Mouse (Mus musculus) WW6 (cell line): ENCODE measurements around the gene Eif4e.
"Not testable (repeated sequence)": the region's sequence is repeated elsewhere in the genome, so short reads cannot be mapped to it uniquely, and the experiment has no call there.

ENCODE experiments used
- DNase-seq: peaks from one replicate; pipeline ENCODE4 v3.0.0-alpha.2; 2013; ENCODE audit warnings: low read depth, low spot score

The Eif4e gene

DNA sequence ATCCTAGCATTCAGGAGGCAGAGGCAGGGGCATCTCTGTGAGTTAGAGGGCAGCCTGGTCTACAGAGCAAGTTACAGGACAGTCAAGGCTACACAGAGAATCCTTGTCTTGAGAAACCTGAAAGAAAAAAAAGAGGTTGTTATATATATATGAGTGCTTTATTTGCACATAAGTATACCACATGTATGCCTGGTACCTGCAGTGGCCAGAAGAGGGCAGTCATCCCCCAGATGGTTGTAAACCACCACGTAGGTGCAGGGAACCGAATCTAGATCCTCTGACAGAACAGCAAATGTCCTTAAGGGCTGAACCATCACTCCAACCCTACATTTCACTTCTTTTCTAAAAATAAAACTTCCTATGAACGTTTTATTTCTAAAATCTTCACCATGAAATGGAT, 8.1 kb upstream of the Eif4e start:
- DNase-seq, result no peak

DNA sequence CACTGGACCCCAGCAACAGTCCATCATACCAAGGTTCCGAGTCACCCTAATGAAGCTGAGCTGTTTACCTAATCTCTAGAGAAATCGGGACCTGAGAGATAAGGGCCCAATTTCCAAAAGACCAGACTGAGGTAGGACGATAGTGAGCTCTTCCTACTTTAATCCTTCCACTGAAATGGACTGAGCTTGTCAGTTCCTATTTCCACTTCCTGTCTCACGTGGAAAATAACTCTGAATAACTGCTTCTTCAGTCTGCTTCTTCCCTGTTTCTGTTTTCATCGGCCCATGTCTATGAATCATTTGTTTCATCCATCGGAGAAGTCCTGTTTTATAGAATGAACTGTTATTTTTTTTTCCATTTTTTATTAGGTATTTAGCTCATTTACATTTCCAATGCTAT, 6.8 kb upstream of the Eif4e start:
- DNase-seq, result no peak

DNA sequence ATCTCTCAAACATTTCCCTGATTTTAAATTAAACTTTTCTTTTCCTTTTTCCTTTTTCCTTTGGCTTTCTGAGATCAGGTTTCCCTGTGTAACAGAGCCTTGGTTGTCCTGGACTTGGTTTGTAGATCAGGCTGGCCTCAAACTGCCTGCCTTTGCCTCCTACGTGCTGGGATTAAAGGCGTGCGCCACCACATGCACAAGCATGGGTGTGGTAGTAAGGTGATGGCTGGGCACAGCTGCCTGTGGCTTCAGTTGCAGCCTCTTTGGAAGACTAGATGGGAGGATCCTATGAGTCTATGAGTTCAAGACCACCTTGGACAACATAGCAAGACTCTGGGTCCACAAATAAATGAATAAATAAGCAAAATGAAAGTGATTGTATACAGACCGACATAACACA, 2.0 kb upstream of the Eif4e start:
- no peak for DNase-seq

DNA sequence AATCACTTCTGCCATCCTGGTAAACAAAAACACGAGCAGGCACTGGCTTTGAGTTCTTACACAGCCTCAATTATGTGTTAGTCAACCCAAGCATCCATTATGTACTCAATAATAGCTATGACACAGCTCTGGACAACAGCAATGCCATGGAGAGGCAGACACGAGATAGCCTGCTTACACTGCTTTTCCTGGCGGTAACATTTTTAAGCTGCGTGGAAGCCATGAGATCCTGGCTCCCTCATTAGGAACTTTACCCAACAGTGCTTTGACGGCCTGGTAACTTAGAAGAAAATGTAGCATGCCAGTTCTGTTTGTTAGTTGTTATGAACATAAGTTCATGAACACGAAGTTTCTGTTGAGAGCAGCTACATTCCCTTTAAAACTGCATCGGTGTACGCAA, 485 bp upstream of the Eif4e start:
- DNase-seq, result no peak

DNA sequence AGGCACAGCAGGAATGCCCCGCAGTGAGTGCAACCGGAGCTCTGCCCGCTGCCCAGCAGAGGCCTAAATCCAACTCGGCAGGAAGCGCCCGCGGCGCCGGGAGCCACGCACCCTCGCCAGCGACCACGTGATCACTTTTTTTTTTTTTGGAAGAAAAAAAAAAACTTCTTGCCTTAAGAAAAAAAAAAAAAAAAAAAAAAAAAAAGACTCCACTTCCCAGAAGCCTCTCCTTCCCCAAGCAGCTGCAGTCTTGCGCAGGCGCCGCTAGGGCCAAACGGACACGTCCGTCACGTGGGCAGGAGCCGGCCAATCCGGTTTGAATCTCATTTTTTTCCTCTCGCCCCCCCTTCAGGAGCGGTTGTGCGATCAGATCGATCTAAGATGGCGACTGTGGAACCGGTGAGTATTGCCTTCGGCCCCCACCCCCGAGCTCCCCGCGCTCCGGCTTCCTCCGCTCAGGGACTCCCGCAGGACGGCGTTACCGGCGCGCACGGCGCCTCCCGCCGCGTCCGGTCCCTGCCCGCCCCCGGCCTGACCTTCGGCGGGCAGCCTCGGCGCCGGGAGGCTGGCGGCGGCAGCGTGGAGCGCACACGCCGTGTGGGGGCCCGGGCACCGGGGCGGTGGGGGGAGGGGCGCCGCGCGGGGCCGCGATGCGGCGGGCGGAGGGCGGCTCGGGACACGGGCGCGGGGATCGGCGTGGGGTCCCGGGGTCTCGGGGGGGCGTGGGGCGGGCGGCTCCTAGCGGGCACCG, 1.1 kb downstream of the Eif4e start:
- DNase-seq, result peak; percentile 94

DNA sequence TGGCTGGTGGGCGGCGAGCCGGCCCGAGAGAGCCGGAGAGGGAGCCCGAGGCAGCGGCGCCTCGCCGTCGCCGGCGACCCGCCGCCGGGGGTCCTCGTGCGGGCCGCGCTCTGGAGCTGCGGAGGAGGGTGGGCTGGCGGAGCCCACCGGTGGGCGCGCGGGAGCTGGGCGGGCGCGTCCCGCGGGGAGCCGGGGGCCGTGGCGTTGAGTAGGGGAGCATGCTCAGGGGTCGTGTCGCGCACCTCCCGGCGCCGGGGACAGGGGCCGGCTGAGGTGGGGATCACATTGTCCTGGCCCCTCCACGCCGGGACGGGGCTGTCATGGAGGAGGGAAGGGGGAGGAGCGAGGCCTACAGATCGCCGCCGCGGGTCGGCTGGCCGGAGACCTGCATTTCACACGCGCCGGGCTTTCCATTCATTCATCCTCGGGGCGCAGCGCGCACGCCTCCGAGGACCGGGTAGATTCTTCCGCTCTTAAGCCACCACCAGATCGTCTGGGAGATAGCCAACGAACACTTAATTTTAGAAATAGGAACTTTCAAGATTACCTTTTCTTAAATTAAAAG, 1.8 kb downstream of the Eif4e start:
- peak; percentile 50 for DNase-seq

DNA sequence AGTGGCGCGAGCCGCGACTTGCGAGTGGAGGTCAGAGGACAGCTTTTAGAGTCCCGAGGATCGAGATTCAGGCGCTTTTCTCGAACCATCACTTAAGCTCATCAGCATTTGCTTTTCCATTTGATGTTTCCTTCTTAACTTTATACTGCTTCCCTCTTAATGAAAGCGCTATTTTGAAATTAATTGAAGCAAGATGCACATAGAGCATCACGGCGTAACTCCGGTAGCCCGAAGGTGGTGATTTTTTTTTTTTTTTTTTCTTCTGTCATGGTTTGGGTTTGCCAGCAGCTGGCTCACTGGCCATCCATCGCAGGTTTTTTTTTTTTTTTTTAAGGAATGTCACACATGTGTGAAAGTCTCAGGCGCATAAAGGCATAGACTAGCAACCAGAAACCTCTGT, 2.3 kb downstream of the Eif4e start:
- DNase-seq, result no peak

DNA sequence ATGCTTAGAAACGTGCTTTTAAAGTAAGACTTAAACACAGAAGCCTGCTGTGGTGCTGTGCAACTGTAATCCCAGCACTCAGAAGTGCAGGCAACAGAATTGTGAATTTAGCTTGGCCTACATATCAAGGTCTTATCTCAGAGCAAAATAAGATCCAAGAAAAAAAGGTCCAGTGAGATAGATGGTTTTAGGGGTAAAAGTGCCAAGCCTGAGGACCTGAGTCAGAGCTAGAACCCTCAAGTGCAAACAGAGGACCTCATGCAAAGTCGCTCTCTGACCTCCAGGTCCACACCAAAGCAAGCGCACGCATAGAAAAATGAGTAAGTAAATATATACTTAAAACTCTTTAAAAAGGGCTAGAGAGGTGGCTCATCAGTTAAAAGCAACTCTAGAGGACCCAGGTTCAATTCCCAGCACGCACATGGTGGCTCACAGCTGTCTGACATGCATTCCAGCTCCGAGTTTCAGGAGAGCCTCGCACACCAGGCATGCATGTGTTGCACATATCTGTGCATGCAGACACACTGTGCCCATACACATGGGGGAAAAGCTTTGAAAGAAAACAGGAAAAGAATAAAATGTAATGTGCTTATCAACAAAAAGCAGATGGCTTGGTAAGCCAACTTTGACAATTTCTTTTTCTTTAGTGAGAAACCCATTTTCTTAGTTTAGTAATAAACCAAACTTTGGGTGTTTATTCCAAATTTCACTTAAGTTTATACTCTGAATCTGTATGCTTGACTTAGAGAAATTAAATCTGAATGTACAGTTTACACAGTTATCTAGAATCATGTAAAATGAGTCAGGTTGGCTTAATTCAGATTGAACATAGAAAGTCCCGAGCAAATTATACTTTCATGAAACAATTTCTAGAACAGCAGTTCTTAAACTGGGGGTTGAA, 4.8 kb downstream of the Eif4e start:
- DNase-seq, result no peak

DNA sequence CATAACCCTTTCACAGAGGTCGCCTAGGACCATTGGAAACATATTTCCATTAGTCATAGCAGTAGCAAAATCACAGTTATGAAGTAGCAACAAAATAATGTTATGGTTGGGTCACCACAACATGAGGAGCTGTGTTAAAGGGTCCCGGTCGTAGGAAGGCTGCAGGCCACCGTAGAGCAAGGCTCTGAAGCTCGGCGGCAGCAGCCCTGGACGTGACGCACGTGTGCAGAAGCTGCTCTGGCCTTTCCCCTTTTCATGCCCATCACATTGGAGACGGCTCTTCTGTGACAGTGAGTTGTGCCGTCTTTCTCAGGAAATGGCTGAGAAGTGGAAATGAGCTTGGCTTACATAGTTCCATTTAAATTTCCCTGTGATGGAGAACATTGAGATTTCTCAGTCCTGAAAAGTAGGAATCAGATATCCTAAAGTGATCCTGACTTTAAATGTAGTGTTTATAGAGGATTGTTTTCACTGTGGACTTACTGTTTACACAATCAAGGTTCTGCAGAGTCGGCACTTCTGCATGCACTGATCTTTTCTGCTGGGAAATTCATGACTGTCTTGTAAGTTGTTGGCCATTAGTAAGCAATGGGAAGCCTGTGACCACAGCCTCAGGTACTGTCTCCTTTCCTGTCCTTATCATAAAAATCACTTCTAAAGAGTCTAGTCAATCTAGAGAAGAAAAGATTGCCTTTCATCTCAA, 5.7 kb downstream of the Eif4e start:
- DNase-seq, result no peak

DNA sequence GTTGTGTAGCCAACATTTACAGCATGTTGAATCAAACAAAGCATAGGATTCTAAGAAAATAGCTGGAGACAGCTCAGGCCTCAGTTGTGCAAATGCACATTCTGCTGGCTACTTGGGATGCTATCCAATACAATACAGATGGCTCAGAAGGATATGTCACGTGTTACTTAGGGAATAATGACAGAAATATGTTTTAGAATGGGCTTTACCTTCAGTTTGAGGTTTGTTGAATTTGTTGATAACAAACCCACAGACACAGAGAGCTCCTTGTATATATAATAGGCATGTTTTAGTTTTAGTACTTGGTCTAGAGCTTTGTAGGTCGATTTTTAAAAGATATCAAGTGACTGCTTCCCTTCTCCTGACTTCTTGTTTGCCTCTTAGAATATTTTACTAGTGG, 6.8 kb downstream of the Eif4e start:
- DNase-seq, result no peak

DNA sequence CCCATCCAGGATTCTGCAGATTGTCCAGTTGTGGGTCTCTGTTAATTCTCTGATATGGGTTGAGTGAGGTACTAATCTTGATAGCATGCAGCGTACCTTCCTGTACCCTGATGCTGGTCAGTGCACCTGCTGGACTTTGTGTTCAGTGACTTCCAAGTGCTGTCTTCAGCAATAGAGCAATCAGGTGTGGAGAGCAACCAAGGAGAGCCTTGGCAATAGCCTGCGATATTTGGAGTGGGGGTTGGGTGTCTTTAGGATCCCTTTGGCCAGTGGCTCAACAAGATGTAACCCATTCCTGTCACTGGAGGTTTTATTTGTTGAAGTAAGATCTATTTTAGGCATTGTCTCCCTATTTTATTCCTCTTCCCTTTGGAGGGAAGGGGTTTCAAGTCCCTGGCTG, 10.1 kb downstream of the Eif4e start:
- no peak for DNase-seq

DNA sequence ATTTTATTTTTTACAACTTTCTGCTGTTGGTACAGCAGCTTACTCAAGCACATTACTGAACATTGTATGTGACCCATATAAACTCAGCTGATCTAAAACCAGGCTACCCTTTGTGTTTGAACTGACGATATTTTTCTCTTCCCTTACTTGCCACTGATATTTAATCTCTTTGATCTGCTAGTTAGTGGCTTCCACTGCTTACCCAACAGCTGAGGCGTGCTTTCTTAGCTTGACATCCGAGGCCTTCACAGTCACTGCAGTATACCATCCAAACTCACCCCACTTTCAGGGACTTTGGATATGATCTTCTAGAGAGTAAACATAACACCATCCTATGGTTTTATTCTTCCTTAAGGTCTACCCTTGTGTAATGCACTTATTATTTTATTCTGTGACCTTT, 16.6 kb downstream of the Eif4e start:
- DNase-seq, result no peak

DNA sequence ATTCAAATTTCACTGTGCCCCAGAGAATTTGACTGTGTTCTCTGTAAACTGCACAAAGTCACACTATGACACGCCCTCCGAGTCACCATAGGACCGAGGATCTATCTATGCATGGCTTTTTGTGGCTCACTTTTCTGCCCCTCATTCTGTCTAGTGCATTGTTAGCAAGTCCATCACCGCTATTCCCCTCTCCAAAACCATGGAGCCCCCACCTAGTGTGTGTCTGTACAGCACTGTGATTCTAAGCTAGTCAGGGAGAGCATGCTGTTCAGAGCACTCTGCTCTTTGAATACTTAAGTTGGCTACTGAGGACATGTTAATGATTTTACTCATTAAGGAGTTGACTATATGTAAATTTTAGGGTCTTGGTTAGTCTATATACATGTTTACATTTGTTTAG, 18.1 kb downstream of the Eif4e start:
- no peak for DNase-seq

DNA sequence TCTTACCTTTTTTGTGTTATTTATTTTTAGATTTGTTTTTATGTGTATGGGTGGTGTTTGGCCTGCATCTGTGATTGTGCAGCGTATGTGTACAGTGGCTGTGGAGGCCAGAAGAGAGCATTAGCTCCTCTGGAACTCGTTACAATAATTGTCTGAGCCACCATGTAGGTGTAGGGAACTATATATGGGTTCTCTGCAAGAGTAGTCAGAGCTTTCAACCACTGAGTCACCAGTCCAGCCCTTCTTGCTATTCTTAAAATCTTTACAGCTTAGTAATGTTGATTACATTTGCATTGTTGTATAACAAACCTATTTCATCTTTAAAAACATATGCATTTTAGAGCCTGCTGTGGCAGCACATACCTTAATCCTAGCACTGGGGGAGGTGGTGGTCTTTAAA, 20.7 kb downstream of the Eif4e start:
- no peak for DNase-seq

DNA sequence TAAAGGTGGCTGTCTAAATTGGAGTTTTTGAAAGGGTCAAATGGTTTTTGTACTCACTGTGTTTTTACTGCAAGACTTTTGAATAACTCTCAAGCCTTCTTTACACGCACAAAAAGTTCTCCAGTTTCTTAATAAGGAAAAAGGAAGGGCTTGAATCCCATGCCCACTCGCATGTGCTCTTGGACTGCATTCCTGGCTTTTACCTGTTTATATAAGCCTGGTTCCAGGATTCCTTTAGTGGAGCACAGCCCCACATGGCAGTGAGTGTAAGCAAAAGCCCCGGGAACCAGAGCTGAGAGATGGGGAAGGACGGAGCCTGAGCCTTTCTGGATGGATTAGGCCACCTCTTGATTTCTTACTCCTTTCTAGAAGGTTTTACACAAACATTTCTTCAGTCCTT, 23.1 kb downstream of the Eif4e start:
- no peak for DNase-seq

DNA sequence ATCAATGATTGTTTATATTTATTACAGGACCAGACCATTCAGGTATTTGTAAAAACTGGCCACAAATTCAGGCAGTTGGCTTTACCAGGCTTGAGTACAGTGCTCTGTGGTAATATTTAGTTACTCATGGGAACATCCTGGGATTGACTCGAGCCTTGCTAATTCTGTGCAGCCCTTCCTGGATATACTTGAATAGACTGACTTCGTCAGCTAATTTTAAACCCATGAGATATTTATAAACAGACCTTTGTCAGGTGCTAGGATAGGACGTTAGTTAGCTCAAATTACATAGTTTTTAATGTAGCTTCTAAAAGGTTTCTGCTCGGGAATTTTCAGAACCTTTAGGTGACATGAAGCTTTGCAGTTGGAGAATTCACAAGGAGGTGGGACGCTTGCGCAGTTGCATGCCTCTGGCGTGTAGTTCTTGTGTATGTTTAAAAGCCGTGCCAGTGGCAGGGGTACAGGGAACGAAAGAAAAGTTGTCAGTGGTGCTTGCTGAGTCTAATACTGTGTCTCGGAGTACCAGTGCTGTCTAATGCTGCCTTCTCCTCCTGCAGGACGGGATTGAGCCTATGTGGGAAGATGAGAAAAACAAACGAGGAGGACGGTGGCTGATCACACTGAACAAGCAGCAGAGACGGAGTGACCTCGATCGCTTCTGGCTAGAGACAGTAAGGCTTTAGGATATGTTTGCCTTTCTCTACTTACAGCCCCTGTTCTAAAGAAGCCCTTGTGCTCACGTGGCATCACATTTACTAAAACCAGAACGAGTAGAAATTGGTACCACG, 24.6 kb downstream of the Eif4e start:
- no peak for DNase-seq

DNA sequence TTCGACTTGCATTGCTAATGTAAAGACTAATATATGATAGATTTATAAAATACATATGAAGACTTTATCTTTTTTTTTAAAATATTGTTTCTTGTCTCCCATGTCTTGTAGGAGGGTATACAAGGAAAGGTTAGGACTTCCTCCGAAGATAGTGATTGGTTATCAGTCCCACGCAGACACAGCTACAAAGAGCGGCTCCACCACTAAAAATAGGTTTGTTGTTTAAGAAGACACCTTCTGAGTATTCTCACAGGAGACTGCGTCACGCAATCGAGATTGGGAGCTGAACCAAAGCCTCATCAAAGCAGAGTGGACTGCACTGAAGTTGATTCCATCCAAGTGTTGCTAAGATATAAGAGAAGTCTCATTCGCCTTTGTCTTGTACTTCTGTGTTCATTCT, 29.3 kb downstream of the Eif4e start:
- not testable (repeated sequence) for DNase-seq

DNA sequence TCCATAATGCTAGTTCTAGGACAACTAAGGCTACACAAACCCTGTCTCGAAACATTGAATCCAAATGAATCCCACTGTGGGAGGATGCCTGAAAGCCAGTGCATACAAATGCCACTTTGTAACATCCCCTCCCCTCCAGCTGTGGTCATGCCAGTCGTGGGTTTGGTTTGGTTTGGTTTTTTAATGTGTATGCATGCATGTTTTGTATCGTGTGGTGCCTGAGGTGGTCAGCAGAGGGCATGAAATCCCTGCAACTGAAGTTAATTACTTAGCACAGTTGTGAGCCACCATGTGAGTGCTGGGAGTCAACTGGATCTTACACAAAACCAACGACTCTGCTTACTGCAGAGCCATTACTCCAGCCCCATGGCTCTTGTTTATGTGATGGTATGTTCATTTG, 32.5 kb downstream of the Eif4e start:
- no peak for DNase-seq

DNA sequence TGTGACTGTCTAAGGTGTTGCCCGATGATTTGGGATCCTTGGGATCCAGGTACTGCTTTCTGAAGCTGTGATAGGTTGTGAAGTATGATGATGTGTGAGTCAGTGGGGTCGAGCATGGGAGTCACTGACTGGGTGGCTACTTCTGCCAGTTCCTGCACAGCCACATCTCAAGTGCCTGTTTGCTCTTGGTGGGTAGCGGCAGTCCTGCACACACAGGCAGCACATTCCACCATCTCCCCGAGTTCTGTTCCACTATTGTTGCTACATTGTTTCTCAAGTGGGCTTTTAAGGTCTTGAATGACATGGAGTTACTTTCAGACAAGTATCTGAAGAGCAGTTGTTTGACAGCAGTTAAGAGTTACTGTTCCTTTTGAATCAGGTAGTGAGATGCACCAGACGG, 34.3 kb downstream of the Eif4e start:
- DNase-seq, result no peak

DNA sequence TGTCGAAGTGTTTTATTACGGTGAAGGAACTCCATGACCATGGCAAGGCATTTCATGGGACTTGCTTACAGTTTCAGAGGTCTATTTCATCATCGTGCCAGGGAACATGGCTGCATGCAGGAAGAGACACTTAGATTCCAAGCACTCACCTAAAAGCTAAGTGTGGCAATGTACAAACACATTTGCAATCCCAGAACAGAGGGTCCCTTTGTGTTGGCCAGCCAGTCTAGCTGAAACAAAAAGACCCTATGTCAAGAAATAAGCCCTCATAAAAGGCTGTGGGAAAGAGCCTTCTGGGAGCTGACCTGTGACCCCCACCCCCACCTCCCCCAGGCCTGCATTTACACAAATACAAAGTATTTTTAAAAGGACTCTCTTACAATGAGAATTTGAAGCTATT, 34.9 kb downstream of the Eif4e start:
- no peak for DNase-seq

DNA sequence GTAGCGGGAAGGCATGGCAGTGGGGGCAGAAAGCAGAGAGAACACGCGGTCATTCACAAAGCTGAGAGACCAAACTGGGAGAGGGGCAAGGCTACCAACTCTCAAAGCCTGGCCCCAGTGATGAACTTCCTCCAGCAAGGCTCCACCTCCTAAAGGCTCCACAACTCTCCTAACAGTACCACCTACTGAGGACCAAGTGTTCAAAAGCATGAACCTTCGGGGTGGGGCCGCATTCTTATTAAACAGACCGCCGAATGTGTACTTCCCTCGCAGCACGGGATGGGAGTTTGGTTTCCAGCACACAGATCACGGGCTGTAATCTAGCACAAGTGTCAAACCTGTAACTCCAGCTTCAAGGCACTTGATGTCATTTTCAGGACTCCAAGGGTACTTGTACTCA, 52.9 kb downstream of the Eif4e start:
- no peak for DNase-seq
